Mouse (Mus musculus): ENCODE data around the gene Rab21. TPM values are rescaled to one million over a fixed set of nuclear protein-coding genes. Genes with fewer than 3 reads are reported as not detected.

The Rab21 gene
- polyA plus RNA-seq, 1 experiment from 2014 or later, result 4.2 TPM

- Histone ChIP-seq H3K9me3 (no peaks in the 10 kb centered on the region), H3K27ac (no peak overlapping the region), H3K4me1 (peaks cover 8% of the 10 kb centered on the region), H3K9ac (no peak overlapping the region), H3K36me3 (peaks cover 40% of the 10 kb centered on the region), H3K27me3 (no peaks in the 10 kb centered on the region), H3K4me3 (no peak overlapping the region), H3K4me2 (replicated peaks) (no peak overlapping the region)
- WGBS, result 87% methylated on average over 4 of the region's 4 CpGs
- no peak for ATAC-seq (ENCODE audit: low FRiP score, low read depth)
Measured at GRCm38 (mm10) chr10:115237931-115238330, 77.5 kb downstream of the Rab21 start.

Other genes starting within 250 kb of the Rab21 start
- gene Tph2, start 130.6 kb downstream of the Rab21 start, polyA plus RNA-seq (2015; fragmentation: Nextera tagmentation; extraction: Ambion mirVana), result 0.06 TPM in 1 of 2 replicates, not detected in the other
- 54.4 and 62.3 TPM in 2 replicates for gene Tbc1d15, start 64.1 kb downstream of the Rab21 start, polyA plus RNA-seq (2015; fragmentation: Nextera tagmentation; extraction: Ambion mirVana)
- 25.3 and 27.7 TPM in 2 replicates for gene Tmem19, start 46.9 kb upstream of the Rab21 start, polyA plus RNA-seq (2015; fragmentation: Nextera tagmentation; extraction: Ambion mirVana)
- gene Thap2, start 68.8 kb upstream of the Rab21 start, polyA plus RNA-seq (2015; fragmentation: Nextera tagmentation; extraction: Ambion mirVana), result 26.7 and 29.7 TPM in 2 replicates
- 22.2 and 22.6 TPM in 2 replicates for gene Zfc3h1, start 69.4 kb upstream of the Rab21 start, polyA plus RNA-seq (2015; fragmentation: Nextera tagmentation; extraction: Ambion mirVana)

Measured in limb, embryonic 13.5 days (tissue).